Mouse (Mus musculus): Measurements from ENCODE around the gene H2-M9.

Gene H2-M9

DNA sequence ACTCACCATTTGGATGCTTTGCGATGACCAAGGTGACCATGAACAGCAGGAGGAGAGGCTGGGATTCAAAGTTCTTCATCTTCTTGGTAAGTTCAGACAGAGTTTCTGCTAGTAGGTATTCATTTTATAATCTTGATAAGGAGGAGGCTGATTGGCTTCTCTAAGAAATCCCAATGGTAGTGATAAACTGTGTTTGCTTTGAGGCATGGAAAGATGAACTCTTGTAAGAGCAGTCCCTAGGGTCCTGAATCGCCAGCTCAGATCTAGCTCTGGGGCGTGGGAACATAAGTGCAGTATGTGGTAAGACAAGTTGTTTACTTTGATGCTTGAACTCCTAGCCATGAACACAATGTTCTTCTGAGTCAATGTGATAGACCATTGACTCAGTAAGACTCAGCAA is at the start of gene H2-M9:
Gene H2-M9, minus strand, starts transcription at position 101 of the 400 bp plus-strand sequence.
- ChIA-PET POLR2A (no interaction called here), CTCF (interaction anchor here in 1 of 4 experiments (0.8 kb wide), 1 partner anchor 385 kb away, joined by 3 read pairs; no protein-coding TSS in a partner anchor)

DNA sequence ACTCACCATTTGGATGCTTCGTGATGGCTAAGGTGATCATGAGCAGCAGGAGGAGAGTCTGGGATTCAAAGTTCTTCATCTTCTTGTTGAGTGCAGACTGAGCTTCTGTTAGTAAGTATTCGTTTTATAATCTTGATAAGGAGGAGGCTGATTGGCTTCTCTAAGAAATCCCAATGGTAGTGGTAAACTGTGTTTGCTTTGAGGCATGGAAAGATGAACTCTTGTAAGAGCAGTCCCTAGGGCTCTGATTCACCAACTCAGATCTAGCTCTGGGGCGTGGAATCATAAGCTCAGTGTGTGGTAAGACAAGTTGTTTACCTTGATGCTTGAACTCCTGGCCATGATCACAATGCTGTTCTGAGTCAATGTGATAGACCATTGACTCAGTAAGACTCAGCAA is 29.7 kb upstream of the H2-M9 start, which contains the start of gene H2-M1:
Gene H2-M1, minus strand, starts transcription at position 101 of the 400 bp plus-strand sequence.
- ChIA-PET POLR2A (no interaction called here), CTCF (no interaction called here)

All from embryonic stem cell, embryonic (primary cell).